Mouse (Mus musculus): ENCODE measurements at regions not wholly inside any gene's neighbourhood (a gene's known extent, or its start where the extent isn't known, plus 50 kb on each side); places are given as distances from the start of the nearest gene placed in this dataset.
A peak's percentile ranks its signal among the peaks of the same experiment; 100 is the strongest.

DNA sequence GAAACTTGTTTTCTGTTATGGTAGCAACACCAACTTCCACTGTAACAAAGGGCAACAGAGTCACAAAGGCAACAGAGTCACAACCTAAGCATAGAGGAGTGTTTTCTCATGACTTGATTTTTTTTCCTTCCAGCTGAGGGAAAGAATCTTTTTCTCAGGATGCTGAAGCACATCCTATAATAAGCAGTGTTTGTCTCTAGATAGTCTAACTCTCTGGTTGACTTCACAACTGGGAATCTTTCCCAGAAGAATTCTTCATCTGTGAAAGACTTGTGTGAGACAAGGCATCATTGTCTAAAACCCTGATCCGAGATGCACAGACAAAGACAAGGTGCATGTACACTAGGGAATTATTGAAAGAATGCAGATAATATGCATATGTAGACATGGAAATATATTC is 125.5 kb upstream of the Ccn2 start:
- no peaks in the 10 kb centered on the region for H3K4me1 ChIP-seq (replicated peaks; ENCODE audit: control insufficient read depth, insufficient read depth, low read length)
- H3K27ac ChIP-seq (ENCODE audit: control insufficient read depth, insufficient read depth, low read length), result no peak overlapping the region
- H3K27me3 ChIP-seq (ENCODE audit: control insufficient read depth, insufficient read depth, low read length), result no peaks in the 10 kb centered on the region
- WGBS, result 98% methylated on average over 1 of the region's 1 CpGs
- no peak for DNase-seq
- H3K4me3 ChIP-seq (ENCODE audit: control insufficient read depth, insufficient read depth, low read length), result no peak overlapping the region
- TF ChIP-seq POLR2A (IDR thresholded peaks at IDR 0.05; ENCODE audit: control insufficient read depth, extremely low read depth, insufficient read depth, low read length, poor library complexity) (no peak), CTCF (IDR thresholded peaks at IDR 0.05; ENCODE audit: borderline replicate concordance, control insufficient read depth, extremely low read depth, insufficient read depth, low read length, poor library complexity) (no peak)
- no peaks in the 10 kb centered on the region for H3K36me3 ChIP-seq (ENCODE audit: control insufficient read depth, insufficient read depth, low read length)

DNA sequence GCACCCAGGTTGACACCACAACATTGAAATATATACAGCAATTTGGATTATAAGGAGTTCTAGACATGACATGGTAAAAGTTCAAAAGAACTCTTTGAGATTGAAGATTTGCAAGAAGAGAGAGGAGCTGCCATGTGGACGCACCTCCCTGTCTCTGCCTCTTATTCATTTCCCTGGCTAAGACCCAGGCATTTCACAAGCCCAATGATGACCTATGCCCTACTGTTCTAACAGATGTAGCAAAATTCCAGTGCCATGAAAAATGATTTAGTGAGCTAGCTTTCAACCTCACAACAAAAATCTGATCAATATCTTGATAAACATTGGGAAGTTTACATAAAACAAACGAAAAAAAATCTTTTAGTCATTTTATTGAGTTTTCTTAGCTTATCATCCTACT is 123.7 kb upstream of the Ccn2 start:
- no peak overlapping the region for H3K4me3 ChIP-seq (ENCODE audit: control insufficient read depth, insufficient read depth, low read length)
- no peaks in the 10 kb centered on the region for H3K27me3 ChIP-seq (ENCODE audit: control insufficient read depth, insufficient read depth, low read length)
- H3K4me1 ChIP-seq (replicated peaks; ENCODE audit: control insufficient read depth, insufficient read depth, low read length), result no peaks in the 10 kb centered on the region
- DNase-seq, result no peak
- no peak overlapping the region for H3K27ac ChIP-seq (ENCODE audit: control insufficient read depth, insufficient read depth, low read length)
- 87% methylated on average over 2 of the region's 2 CpGs for WGBS
- TF ChIP-seq POLR2A (IDR thresholded peaks at IDR 0.05; ENCODE audit: control insufficient read depth, extremely low read depth, insufficient read depth, low read length, poor library complexity) (no peak), CTCF (IDR thresholded peaks at IDR 0.05; ENCODE audit: borderline replicate concordance, control insufficient read depth, extremely low read depth, insufficient read depth, low read length, poor library complexity) (no peak)
- H3K36me3 ChIP-seq (ENCODE audit: control insufficient read depth, insufficient read depth, low read length), result no peaks in the 10 kb centered on the region

DNA sequence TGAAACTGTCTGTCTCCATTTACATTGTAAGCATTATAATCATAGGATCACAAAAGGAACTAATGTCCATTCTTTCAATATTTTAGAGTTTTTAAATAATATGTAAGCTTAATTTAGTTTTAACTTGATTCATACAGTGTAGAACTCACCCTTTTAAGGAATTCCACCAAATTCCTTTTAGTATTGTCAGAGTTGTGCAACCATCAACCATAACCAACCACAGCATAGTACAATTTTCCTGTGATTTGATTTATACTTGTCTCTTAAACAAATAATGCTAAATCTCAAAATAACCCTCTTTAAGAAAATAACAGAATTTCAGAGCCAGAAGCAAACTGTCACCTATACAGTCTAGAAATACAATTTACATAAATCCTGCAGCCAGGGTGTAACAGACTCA is 119.0 kb upstream of the Ccn2 start:
- H3K27me3 ChIP-seq (ENCODE audit: control insufficient read depth, insufficient read depth, low read length), result no peaks in the 10 kb centered on the region
- H3K4me1 ChIP-seq (replicated peaks; ENCODE audit: control insufficient read depth, insufficient read depth, low read length), result no peaks in the 10 kb centered on the region
- DNase-seq, result no peak
- no peaks in the 10 kb centered on the region for H3K36me3 ChIP-seq (ENCODE audit: control insufficient read depth, insufficient read depth, low read length)
- H3K4me3 ChIP-seq (ENCODE audit: control insufficient read depth, insufficient read depth, low read length), result no peak overlapping the region
- no peak overlapping the region for H3K27ac ChIP-seq (ENCODE audit: control insufficient read depth, insufficient read depth, low read length)
- TF ChIP-seq POLR2A (IDR thresholded peaks at IDR 0.05; ENCODE audit: control insufficient read depth, extremely low read depth, insufficient read depth, low read length, poor library complexity), result no peak
- TF ChIP-seq CTCF (IDR thresholded peaks at IDR 0.05; ENCODE audit: borderline replicate concordance, control insufficient read depth, extremely low read depth, insufficient read depth, low read length, poor library complexity), result no peak

DNA sequence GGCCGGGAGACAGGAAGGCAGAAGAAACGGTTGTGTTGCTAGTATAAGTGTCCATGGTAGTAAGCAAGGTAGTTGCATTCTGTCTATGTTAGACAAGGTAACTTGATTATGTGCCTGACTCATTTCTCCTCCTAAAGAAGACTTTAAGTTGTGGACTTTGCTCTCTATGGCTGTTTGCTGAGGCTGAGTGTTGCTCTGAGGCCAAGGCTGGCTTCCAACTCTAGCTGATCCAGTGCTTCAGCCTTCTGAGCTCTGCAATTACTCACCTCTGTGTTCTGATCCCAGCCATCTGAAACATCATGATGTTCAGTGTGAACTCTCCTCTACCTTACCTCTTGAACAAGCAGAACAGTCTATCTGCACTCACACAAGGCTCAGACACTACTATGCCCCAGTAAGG is 116.7 kb upstream of the Ccn2 start:
- H3K27me3 ChIP-seq (ENCODE audit: control insufficient read depth, insufficient read depth, low read length), result no peaks in the 10 kb centered on the region
- no peaks in the 10 kb centered on the region; the same call in 1 of the 2 replicates for H3K4me1 ChIP-seq (replicated peaks; ENCODE audit: control insufficient read depth, insufficient read depth, low read length)
- no peak for DNase-seq
- no peak overlapping the region for H3K27ac ChIP-seq (ENCODE audit: control insufficient read depth, insufficient read depth, low read length)
- TF ChIP-seq CTCF (IDR thresholded peaks at IDR 0.05; ENCODE audit: borderline replicate concordance, control insufficient read depth, extremely low read depth, insufficient read depth, low read length, poor library complexity) (no peak), POLR2A (IDR thresholded peaks at IDR 0.05; ENCODE audit: control insufficient read depth, extremely low read depth, insufficient read depth, low read length, poor library complexity) (no peak)
- no peak overlapping the region for H3K4me3 ChIP-seq (ENCODE audit: control insufficient read depth, insufficient read depth, low read length)
- no peaks in the 10 kb centered on the region for H3K36me3 ChIP-seq (ENCODE audit: control insufficient read depth, insufficient read depth, low read length)
- 94% methylated on average over 2 of the region's 2 CpGs for WGBS

DNA sequence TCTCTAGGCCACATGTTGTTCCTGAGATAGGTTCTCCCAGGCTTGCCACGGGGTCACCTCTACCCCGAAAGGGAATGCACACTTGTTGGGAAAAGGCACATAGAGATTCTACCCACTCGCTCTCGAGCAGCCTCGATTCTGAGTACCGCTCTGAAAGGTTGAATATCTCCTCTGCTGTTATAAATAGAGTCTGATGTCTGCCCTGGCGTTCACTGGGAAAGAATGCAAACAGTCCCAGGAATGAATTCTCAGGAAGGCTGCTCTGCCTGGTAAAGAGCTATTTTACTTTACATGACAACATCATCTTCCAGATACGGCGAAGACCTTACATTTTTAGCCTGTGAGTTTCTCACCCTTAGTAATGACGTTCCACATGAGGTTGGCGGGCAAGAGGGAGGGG is 116.1 kb upstream of the Ccn2 start:
- no peak for DNase-seq
- H3K4me1 ChIP-seq (replicated peaks; ENCODE audit: control insufficient read depth, insufficient read depth, low read length), result no peaks in the 10 kb centered on the region; the same call in 1 of the 2 replicates
- no peaks in the 10 kb centered on the region for H3K27me3 ChIP-seq (ENCODE audit: control insufficient read depth, insufficient read depth, low read length)
- H3K36me3 ChIP-seq (ENCODE audit: control insufficient read depth, insufficient read depth, low read length), result no peaks in the 10 kb centered on the region
- 93% methylated on average over 11 of the region's 11 CpGs for WGBS
- no peak overlapping the region for H3K4me3 ChIP-seq (ENCODE audit: control insufficient read depth, insufficient read depth, low read length)
- no peak overlapping the region for H3K27ac ChIP-seq (ENCODE audit: control insufficient read depth, insufficient read depth, low read length)
- no peak for TF ChIP-seq POLR2A (IDR thresholded peaks at IDR 0.05; ENCODE audit: control insufficient read depth, extremely low read depth, insufficient read depth, low read length, poor library complexity)
- no peak for TF ChIP-seq CTCF (IDR thresholded peaks at IDR 0.05; ENCODE audit: borderline replicate concordance, control insufficient read depth, extremely low read depth, insufficient read depth, low read length, poor library complexity)

DNA sequence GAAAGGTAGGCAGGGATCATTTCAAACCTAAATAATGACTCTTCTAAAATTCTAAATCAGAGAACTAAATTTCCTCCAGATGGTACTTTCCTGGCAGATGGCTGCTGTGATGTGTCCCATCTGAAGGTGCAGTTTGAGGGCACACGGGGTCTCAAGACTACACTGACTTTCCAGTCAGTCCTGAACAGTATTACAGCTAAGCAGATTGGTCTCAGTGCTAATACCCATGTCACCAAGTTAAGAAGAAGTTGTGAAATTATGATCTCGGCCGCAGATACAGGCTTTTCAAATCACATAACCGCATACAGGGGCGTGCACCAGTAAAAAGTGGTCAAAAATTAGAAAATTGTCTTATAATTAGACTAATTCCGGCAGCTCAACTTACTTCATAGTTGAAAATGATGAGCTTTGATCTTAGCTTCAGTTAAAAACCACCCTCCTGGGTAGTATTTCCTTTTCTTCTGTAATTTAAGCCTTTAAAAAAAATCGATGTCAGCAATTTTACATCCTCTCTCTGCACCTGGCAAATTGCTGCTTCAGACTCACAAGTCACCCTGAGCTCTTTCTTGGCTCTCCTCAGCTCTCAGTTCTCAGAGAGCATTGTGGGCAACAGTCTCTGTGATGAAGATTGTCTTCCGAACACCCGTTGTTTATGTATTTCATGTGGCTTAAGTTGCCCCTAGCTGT is 113.2 kb upstream of the Ccn2 start:
- Histone ChIP-seq H3K27ac (ENCODE audit: control insufficient read depth, insufficient read depth, low read length) (no peak overlapping the region), H3K4me3 (ENCODE audit: control insufficient read depth, insufficient read depth, low read length) (no peak overlapping the region), H3K36me3 (ENCODE audit: control insufficient read depth, insufficient read depth, low read length) (no peaks in the 10 kb centered on the region), H3K27me3 (ENCODE audit: control insufficient read depth, insufficient read depth, low read length) (no peaks in the 10 kb centered on the region), H3K4me1 (replicated peaks; ENCODE audit: control insufficient read depth, insufficient read depth, low read length) (no peaks in the 10 kb centered on the region; the same call in 1 of the 2 replicates)
- DNase-seq, result peak; percentile 17
- 9% methylated on average over 9 of the region's 9 CpGs for WGBS
- TF ChIP-seq CTCF (IDR thresholded peaks at IDR 0.05; ENCODE audit: borderline replicate concordance, control insufficient read depth, extremely low read depth, insufficient read depth, low read length, poor library complexity), result no peak
- no peak for TF ChIP-seq POLR2A (IDR thresholded peaks at IDR 0.05; ENCODE audit: control insufficient read depth, extremely low read depth, insufficient read depth, low read length, poor library complexity)

DNA sequence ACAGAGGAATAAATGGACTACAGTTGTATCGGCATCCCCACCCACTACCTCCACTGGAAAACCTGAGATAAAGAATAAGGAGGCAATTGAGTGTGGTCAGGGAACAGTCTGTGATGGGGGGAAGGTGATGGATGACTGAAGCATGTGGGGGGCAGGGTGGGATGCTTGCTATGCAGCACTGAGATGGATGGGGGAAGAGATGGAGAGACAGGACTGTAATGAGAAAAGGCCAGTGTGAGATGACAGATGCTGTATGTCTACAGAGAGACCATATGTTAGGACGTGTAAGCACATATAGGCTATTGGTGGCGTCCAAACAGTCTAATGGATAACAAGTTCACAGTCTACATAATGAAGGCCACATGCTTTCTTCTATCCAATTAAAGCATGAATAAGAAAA is 112.2 kb upstream of the Ccn2 start:
- WGBS, result 97% methylated on average over 3 of the region's 3 CpGs

More for the DNA sequence above, 112.2 kb upstream of the Ccn2 start:
- no peaks in the 10 kb centered on the region for H3K27me3 ChIP-seq (ENCODE audit: control insufficient read depth, insufficient read depth, low read length)
- H3K27ac ChIP-seq (ENCODE audit: control insufficient read depth, insufficient read depth, low read length), result no peak overlapping the region
- DNase-seq, result no peak
- no peaks in the 10 kb centered on the region for H3K36me3 ChIP-seq (ENCODE audit: control insufficient read depth, insufficient read depth, low read length)
- TF ChIP-seq POLR2A (IDR thresholded peaks at IDR 0.05; ENCODE audit: control insufficient read depth, extremely low read depth, insufficient read depth, low read length, poor library complexity) (no peak), CTCF (IDR thresholded peaks at IDR 0.05; ENCODE audit: borderline replicate concordance, control insufficient read depth, extremely low read depth, insufficient read depth, low read length, poor library complexity) (no peak)
- no peaks in the 10 kb centered on the region; the same call in 1 of the 2 replicates for H3K4me1 ChIP-seq (replicated peaks; ENCODE audit: control insufficient read depth, insufficient read depth, low read length)
- H3K4me3 ChIP-seq (ENCODE audit: control insufficient read depth, insufficient read depth, low read length), result no peak overlapping the region
